Mouse (Mus musculus) right cerebral cortex, postnatal 36 days (tissue): ENCODE data around the gene 1700009N14Rik.

Experiments
- DNase-seq, 2 experiments: peaks; one replicate each; pipeline ENCODE4 v3.0.0; 2022; ENCODE audit warnings: low spot score in 2 of 2, mixed read lengths in 1 of 2

Gene 1700009N14Rik

DNA sequence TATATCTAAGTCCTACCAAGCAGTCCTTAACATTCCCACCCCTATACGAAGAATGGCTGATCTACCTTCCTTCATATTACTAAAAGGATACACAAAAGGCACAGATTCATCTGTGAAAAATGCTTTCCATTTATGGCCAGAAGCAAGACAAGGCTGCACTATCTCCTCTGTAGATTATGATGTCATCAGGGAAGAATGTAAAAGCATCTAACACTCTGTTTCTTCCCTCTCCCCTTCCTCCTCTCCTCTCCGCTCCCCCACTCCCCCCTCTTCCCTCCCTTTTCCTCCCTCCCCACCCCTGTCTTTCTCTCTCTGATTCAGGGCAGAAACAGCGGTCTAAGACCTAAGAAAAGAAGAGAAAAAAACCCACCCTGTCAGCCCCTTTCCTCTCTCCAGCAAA is at the start of gene 1700009N14Rik:
Gene 1700009N14Rik (plus strand): TSS at position 227 of the 400 bp plus-strand sequence.
- DNase-seq, result no peak

DNA sequence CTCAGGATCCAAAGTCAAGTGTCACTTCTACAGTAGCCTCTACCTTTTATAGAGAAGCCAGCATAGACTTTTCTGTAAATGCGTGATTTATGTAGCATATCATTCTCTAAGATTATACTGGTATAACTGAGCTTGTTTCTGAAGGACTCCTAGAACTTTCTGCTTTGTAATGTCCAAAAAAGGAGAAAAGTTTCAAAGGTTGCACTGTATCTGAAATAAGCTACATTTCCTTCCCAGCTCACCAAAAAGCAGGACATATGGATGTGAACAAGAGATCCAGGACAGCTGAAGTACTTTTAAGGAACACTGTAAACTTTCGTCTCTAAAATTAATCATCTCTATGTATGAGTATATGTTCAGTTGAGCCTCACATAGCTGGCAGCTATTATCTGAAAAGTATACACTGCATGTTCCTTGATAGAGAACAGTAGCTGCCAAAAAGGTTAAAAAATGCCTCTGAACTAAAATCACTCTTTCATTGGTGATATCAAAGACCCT is 12.2 kb upstream of the 1700009N14Rik start:
- DNase-seq, result no peak

DNA sequence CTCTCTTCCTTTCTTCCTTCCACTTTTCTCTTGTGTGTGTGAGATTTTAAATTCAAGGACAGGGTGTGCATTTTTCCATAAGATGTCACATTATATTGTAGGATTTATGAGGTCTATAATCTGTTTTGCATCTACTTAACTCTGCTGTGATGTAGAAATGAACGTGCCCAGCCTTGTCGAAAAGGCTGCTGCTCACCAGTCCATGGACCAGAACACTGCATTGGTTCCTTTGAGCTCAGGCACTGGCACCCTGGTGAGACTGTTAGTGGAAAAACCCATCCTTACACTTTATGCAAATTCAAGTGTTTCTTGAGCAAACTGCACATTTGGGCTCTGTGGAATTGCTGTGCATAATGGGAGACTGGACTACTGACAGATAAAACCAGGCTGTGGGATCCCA is 24.2 kb downstream of the 1700009N14Rik start:
- no peak for DNase-seq

DNA sequence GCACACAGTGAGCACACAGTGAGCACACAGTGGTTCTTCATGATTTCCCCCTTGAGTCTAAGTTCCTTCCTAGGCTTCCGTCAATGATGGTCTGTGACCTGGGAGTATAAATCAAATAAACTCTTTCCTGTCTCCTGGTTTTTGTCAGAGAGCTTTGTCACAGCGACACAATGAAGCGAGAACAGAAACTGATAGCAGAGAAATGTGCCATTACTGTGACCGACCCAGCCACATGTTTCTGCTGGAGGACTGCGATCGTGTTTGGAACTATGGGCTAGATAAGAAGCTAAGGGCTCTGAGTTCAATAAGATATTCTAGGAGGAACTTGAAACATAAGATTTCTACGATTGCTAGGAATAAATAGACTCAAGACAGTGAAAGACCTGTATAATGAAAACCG is 36.3 kb downstream of the 1700009N14Rik start:
- no peak for DNase-seq

DNA sequence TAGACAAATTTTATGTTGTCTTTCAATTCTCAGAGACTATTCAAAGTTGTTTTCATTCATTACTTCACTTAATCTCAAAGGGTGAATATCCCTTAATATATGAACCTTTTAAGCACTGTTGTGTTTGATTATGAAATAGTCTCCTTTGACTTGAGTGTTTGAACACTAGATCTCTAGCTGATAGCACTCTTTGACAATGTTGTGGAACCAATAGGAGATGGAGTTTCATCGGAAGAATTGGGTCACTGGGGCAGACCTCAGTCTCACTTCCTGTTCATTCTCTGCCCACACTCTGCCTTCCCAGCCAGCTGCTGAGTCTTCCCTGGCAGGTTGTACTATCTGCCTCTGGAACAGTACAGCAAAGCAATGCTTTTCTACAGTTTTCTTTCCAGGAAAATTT is 43.5 kb downstream of the 1700009N14Rik start:
- DNase-seq, result no peak

DNA sequence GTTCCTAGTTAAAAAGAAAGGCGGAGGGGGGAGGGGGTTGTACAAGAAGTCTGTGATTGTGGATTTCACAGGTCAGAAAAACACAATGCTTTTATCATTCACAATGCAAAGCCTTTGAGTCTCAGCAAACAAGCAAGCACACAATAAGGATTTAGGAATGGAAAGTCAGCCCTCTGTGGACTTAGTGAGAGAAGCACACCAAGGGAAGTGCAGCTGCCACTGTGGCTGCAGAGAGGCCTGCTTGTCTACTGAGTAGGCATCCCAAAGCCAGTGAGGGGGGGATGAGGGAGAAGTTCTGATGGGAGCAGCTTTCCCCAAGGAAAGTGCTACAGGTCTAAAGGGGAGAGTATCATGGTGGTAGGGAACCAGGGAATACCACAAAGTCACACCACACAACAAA is 45.8 kb downstream of the 1700009N14Rik start:
- no peak for DNase-seq
